Mouse (Mus musculus): ENCODE data around the gene Dop1b. TPM values are rescaled to one million over a fixed set of nuclear protein-coding genes. Genes with fewer than 3 reads are reported as not detected.
"Not testable (repeated sequence)": the region's sequence is repeated elsewhere in the genome, so short reads cannot be mapped to it uniquely, and the experiment has no call there.

The Dop1b gene
- polyA plus RNA-seq, 1 experiment = 49.2 TPM

GRCm38 (mm10) chr16:93767548-93767947 is 55.8 kb downstream of the Dop1b start:
- no peak for TF ChIP-seq POLR2A (IDR thresholded peaks at IDR 0.05; ENCODE audit: borderline replicate concordance, control insufficient read depth, low read depth, low read length)
- no peak for TF ChIP-seq CTCF (IDR thresholded peaks at IDR 0.05; ENCODE audit: control insufficient read depth, insufficient read depth, low read length)
- 4% methylated on average over 6 of the region's 6 CpGs for WGBS
- peak overlapping the region; percentile 28 for H3K27ac ChIP-seq (ENCODE audit: control insufficient read depth, insufficient read depth, low read depth, low read length, poor library complexity)
- H3K4me3 ChIP-seq (replicated peaks; ENCODE audit: control insufficient read depth, low read depth, low read length) = no peak overlapping the region
- H3K4me1 ChIP-seq (ENCODE audit: control insufficient read depth, insufficient read depth, low read length) = peaks cover 5% of the 10 kb centered on the region

DNA sequence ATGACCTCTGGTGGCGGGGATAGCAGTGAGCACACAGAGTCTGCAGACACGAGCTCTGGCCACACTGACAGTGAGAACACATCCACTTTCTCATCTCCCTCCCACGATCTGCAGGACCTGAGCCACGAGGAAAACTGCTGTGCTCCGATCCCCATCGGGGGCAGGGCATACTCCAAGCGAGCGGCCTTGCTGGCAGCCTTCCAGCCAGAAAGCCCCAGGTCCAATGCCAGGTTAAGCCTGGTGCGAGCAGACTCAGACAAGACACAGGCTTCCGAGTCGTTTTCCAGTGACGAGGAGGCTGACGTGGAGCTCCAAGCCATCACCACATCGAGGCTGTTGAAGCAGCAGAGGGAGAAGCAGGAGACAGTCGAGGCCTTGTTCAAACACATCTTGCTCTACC is 57.9 kb downstream of the Dop1b start:
- peaks cover 5% of the 10 kb centered on the region for H3K4me1 ChIP-seq (ENCODE audit: control insufficient read depth, insufficient read depth, low read length)
- no peak overlapping the region for H3K27ac ChIP-seq (ENCODE audit: control insufficient read depth, insufficient read depth, low read depth, low read length, poor library complexity)
- 89% methylated on average over 15 of the region's 15 CpGs for WGBS
- TF ChIP-seq POLR2A (IDR thresholded peaks at IDR 0.05; ENCODE audit: borderline replicate concordance, control insufficient read depth, low read depth, low read length) (no peak), CTCF (IDR thresholded peaks at IDR 0.05; ENCODE audit: control insufficient read depth, insufficient read depth, low read length) (0 out of 2 replicates have a peak, but pooled peaks have one; percentile 10)
- H3K4me3 ChIP-seq (replicated peaks; ENCODE audit: control insufficient read depth, low read depth, low read length) = no peak overlapping the region

DNA sequence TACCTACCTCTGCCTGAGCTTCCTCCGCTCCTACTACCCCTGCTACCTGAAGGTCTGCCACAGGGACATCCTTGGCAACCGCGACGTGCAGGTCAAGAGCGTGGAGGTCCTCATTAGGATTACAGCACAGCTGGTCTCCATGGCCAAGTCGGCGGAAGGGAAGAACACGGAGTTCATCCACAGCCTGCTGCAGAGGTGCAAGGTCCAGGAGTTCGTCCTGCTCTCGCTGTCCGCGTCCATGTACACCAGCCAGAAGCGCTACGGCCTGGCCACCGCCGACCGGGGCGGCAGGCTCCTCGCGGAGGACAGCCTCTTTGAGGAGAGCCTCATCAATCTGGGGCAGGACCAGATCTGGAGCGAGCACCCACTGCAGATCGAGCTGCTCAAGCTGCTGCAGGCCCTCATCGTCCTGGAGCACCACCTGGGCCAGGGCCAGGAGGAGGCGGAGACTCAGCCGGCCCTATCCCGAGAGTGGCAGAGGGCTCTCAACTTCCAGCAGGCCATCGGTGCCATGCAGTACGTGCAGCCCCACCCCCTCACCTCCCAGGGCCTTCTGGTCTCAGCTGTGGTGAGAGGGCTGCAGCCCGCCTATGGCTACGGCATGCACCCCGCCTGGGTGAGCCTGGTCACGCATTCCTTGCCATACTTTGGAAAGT is 58.7 kb downstream of the Dop1b start:
- TF ChIP-seq CTCF (IDR thresholded peaks at IDR 0.05; ENCODE audit: control insufficient read depth, insufficient read depth, low read length) = no peak
- TF ChIP-seq POLR2A (IDR thresholded peaks at IDR 0.05; ENCODE audit: borderline replicate concordance, control insufficient read depth, low read depth, low read length) = no peak
- H3K4me1 ChIP-seq (ENCODE audit: control insufficient read depth, insufficient read depth, low read length) = peaks cover 8% of the 10 kb centered on the region
- no peak overlapping the region for H3K27ac ChIP-seq (ENCODE audit: control insufficient read depth, insufficient read depth, low read depth, low read length, poor library complexity)
- 94% methylated on average over 32 of the region's 32 CpGs for WGBS
- no peak overlapping the region for H3K4me3 ChIP-seq (replicated peaks; ENCODE audit: control insufficient read depth, low read depth, low read length)

DNA sequence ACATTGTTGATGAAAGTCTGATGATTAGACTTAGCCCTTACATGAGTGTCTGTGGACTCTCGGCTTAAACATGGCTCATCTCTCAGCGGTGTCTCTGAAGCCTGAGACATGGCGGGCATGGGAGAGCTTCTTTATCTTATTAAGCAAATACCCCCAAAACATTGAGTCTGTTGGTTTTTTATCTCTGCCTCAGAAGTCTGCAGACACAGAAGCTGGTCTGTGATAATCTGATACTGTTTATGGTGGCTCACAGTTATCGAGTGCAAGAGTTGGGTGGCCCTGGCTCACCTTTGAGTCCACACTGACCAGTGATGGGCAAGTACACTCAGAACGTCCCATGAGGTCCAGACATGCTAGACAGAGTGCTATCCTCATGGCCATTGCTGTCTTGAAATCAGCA is 63.0 kb downstream of the Dop1b start:
- Histone ChIP-seq H3K4me1 (ENCODE audit: control insufficient read depth, insufficient read depth, low read length) (peaks cover 3% of the 10 kb centered on the region), H3K27ac (ENCODE audit: control insufficient read depth, insufficient read depth, low read depth, low read length, poor library complexity) (no peak overlapping the region), H3K4me3 (replicated peaks; ENCODE audit: control insufficient read depth, low read depth, low read length) (no peak overlapping the region)
- no peak for TF ChIP-seq CTCF (IDR thresholded peaks at IDR 0.05; ENCODE audit: control insufficient read depth, insufficient read depth, low read length)
- no peak for TF ChIP-seq POLR2A (IDR thresholded peaks at IDR 0.05; ENCODE audit: borderline replicate concordance, control insufficient read depth, low read depth, low read length)
- 68% methylated on average over 5 of the region's 5 CpGs for WGBS

GRCm38 (mm10) chr16:93776468-93776867 is 64.8 kb downstream of the Dop1b start:
- H3K4me3 ChIP-seq (replicated peaks; ENCODE audit: control insufficient read depth, low read depth, low read length) = no peak overlapping the region
- 74% methylated on average over 5 of the region's 5 CpGs for WGBS
- H3K4me1 ChIP-seq (ENCODE audit: control insufficient read depth, insufficient read depth, low read length) = peaks cover 15% of the 10 kb centered on the region
- TF ChIP-seq POLR2A (IDR thresholded peaks at IDR 0.05; ENCODE audit: borderline replicate concordance, control insufficient read depth, low read depth, low read length) = no peak
- no peak for TF ChIP-seq CTCF (IDR thresholded peaks at IDR 0.05; ENCODE audit: control insufficient read depth, insufficient read depth, low read length)
- no peak overlapping the region for H3K27ac ChIP-seq (ENCODE audit: control insufficient read depth, insufficient read depth, low read depth, low read length, poor library complexity)

DNA sequence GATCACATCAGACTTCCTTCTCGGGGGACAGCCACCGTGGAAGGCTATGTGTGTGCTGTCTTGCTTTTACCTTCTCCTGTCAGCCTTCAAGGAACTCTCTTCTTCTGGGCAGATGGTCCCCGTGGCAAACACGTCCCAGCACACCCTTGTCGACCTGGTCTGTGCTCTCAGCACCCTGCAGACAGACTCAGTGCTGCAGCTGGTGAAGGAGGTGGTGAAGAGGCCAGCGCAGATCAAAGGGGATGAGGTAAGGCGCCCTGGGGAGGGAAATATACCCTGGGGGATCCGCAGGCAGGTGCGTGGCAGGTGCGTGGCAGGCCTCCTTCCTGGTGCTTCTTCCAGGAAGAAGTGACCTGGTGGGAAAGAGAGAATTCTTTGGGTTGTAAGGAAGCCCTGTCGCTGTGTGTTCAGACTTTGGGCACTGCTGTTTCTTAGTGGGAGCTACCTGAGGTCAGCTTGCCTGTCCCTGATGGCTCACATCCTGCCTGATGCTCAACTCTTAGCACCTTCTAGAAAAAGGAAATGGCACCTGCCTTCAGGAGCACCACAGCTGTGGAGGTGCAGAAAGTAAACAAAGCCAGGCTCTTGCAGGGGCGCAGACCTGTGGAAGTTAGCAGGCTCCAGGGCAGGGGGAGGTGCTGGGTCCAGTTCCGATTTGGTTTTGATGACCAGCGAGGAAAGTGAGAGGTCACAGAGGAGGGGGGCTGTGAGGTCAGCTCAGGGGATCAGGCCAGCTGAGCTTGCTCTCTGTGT is 65.7 kb downstream of the Dop1b start:
- TF ChIP-seq CTCF (IDR thresholded peaks at IDR 0.05; ENCODE audit: control insufficient read depth, insufficient read depth, low read length) = no peak
- TF ChIP-seq POLR2A (IDR thresholded peaks at IDR 0.05; ENCODE audit: borderline replicate concordance, control insufficient read depth, low read depth, low read length) = no peak
- Histone ChIP-seq H3K4me1 (ENCODE audit: control insufficient read depth, insufficient read depth, low read length) (peaks cover 17% of the 10 kb centered on the region), H3K27ac (ENCODE audit: control insufficient read depth, insufficient read depth, low read depth, low read length, poor library complexity) (peak overlapping the region; percentile 19; the same call in 1 of the 2 replicates), H3K4me3 (replicated peaks; ENCODE audit: control insufficient read depth, low read depth, low read length) (peak overlapping the region; percentile 3)
- WGBS = 81% methylated on average over 14 of the region's 14 CpGs

DNA sequence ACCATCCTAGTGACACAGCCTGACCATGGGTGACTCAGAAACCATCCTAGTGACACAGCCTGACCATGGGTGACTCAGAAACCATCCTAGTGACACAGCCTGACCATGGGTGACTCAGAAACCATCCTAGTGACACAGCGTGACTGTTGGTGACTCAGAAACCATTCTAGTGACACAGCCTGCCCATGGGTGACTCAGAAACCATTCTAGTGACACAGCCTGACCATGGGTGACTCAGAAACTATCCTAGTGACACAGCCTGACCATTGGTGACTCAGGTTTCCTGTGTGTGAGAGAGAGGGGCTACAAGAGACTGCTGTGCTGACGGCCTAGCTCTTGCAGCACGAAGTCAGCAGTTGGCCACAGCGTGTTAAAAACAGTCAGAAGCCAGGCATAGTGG is 66.7 kb downstream of the Dop1b start:
- WGBS = 77% methylated on average over 4 of the region's 4 CpGs
- peaks cover 17% of the 10 kb centered on the region for H3K4me1 ChIP-seq (ENCODE audit: control insufficient read depth, insufficient read depth, low read length)
- not testable (repeated sequence) for H3K27ac ChIP-seq (ENCODE audit: control insufficient read depth, insufficient read depth, low read depth, low read length, poor library complexity); H3K4me3 ChIP-seq (replicated peaks; ENCODE audit: control insufficient read depth, low read depth, low read length)

DNA sequence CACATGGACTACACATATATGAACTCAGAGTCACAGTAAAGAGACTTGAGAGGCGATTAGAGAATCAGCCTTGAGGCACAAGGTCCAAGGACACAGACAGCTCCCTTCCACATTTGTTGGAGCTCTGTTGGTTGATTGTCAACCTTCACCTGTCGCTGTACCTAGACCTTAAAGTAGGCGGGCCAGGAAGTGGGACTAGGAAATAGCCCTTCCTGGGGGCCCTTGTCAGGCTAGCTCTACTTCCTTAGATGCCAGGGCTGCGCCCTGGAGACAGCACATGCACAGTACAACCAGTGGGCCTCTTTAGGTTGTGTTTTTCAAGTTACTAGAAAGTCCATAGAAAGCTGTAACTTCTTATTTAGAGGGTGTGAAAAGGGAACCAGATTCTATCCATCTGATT is 67.8 kb downstream of the Dop1b start:
- Histone ChIP-seq H3K27ac (ENCODE audit: control insufficient read depth, insufficient read depth, low read depth, low read length, poor library complexity) (no peak overlapping the region), H3K4me1 (ENCODE audit: control insufficient read depth, insufficient read depth, low read length) (peaks cover 17% of the 10 kb centered on the region), H3K4me3 (replicated peaks; ENCODE audit: control insufficient read depth, low read depth, low read length) (no peak overlapping the region)
- 47% methylated on average over 4 of the region's 4 CpGs for WGBS
- no peak for TF ChIP-seq POLR2A (IDR thresholded peaks at IDR 0.05; ENCODE audit: borderline replicate concordance, control insufficient read depth, low read depth, low read length)
- TF ChIP-seq CTCF (IDR thresholded peaks at IDR 0.05; ENCODE audit: control insufficient read depth, insufficient read depth, low read length) = no peak
